Mouse (Mus musculus): ENCODE results near the gene Olfr553.

DNA sequence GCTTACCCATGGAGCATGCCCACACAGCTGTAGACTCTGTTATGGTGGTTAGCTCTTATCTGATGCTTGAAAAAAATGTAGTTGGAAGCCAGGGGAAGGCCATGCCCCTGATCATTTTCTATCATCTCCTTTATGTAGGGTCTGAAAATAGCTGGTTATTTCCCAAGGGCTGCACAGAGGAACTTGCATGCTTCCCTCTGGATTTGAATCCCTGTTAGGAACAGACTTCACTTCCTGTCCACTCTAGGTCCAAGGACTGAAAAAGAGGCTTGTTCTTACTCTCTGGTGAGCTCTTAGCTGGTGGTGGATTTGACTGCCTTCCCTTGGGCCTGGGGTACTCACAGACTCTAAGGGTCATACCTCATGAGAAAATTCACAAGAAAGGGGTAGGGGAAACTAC is at the start of gene Olfr553:
- TF ChIP-seq POLR2A (IDR thresholded peaks at IDR 0.05; ENCODE audit: low read depth, low read length) (no peak), CTCF (conservative IDR thresholded peaks at IDR 0.05; ENCODE audit: insufficient read depth, insufficient read length, low read depth, low read length) (no peak)

Measured in kidney, adult 2 months (tissue).